Mouse (Mus musculus): ENCODE data around the gene Eif2ak1. TPM values are rescaled to one million over a fixed set of nuclear protein-coding genes. Genes with fewer than 3 reads are reported as not detected.

Eif2ak1 gene
- total RNA-seq, 2 experiments from 2014 or later, result 26.5 to 49.0 TPM

- ATAC-seq (ENCODE audit: poor library complexity, severe bottlenecking), result no peak
Measured at GRCm38 (mm10) chr5:143897635-143898330, 80.2 kb downstream of the Eif2ak1 start, which contains the start of gene Ankrd61. Gene Ankrd61 (minus strand): TSS chr5:143897685.

- no peak for ATAC-seq (ENCODE audit: poor library complexity, severe bottlenecking)
Measured at GRCm38 (mm10) chr5:143902111-143902510, 84.5 kb downstream of the Eif2ak1 start.

DNA sequence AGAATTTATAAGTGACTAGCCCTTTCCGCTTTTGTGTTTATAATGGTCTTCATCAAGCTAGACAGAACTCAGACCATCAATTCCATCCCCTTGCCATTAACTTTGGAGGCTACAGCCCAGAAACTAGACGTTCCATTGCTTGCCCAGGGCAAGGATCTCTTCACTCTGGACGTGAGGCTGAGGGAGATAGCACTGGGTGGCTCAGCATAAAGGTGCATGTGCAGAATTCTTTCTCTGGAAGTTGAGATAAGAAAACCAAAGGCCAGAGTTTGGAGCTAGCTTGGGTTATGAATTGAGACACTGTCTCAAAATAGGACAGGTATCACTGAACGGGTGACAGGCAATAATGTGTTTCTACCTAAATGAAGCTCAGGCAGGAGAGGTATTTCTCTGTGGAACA lies 86.2 kb downstream of the Eif2ak1 start:
- no peak for ATAC-seq (ENCODE audit: poor library complexity, severe bottlenecking)

- ATAC-seq (ENCODE audit: poor library complexity, severe bottlenecking), result no peak
Measured at GRCm38 (mm10) chr5:143906429-143906828, 88.8 kb downstream of the Eif2ak1 start.

DNA sequence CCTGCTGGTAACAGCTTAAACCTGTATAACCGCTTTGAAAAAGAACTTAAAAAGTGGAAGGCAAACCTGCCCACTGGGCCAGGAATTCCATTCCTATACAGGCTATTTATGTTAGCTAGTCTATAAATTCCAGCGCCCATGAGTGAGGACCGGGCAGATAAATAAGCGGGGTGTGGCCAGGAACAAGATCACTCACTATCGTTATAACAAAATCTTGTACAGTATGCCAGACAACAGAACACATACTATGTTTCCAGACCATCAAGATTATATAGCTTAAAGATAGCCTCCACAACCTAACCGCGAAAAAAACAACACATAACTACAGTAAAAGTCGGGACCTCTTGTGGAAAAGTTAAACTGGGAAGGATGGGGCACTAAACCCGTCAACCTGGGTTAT lies 91.3 kb downstream of the Eif2ak1 start:
- ATAC-seq (ENCODE audit: poor library complexity, severe bottlenecking), result no peak

- peak; percentile 97 for ATAC-seq (ENCODE audit: poor library complexity, severe bottlenecking)
Measured at GRCm38 (mm10) chr5:143909417-143910400, 92.1 kb downstream of the Eif2ak1 start, which contains the start of the genes Aimp2 and Pms2. Gene Aimp2 (minus strand): TSS chr5:143909847. Gene Pms2 (plus strand): TSS chr5:143909964.

- no peak for ATAC-seq (ENCODE audit: poor library complexity, severe bottlenecking)
Measured at GRCm38 (mm10) chr5:143916221-143916620, 98.6 kb downstream of the Eif2ak1 start.

- peak; percentile 73 for ATAC-seq (ENCODE audit: poor library complexity, severe bottlenecking)
Measured at GRCm38 (mm10) chr5:143917418-143917817, 99.8 kb downstream of the Eif2ak1 start.

DNA sequence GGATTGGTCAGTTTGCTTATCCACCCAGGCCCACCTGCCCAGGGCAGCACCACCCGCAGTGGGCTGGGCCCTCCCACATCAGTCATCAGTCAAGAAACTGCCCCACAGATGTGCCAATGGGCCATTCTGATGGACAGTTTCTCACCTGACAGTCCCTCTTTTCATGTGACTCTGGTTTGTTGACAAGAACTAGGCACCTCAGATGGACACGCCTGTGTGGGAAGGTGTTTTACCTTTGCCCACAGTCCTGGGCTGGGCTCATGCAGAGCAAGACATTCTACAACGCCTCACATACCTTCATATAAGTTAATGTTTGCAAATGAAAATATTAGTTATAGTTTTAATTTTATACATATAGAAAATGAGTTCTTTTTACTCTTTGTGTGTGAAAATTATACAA lies 100.5 kb downstream of the Eif2ak1 start:
- ATAC-seq (ENCODE audit: poor library complexity, severe bottlenecking), result no peak

GRCm38 (mm10) chr5:143924781-143925452 lies 107.3 kb downstream of the Eif2ak1 start:
- no peak for ATAC-seq (ENCODE audit: poor library complexity, severe bottlenecking)

DNA sequence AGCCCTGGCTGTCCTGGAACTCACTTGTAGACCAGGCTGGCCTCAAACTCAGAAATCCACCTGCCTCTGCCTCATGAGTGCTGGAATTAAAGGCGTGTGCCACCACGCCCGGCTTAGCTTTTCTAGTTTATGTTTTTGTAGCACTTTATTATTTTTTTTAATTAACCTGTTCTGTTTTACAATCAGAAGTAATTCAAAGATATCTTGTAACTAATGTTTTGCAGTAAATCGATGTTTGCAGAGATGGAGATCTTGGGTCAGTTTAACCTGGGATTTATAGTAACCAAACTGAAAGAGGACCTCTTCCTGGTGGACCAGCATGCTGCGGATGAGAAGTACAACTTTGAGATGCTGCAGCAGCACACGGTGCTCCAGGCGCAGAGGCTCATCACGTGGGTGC lies 110.3 kb downstream of the Eif2ak1 start, which contains the start of gene Gm42421:
Gene Gm42421 (plus strand): TSS at position 301 of the 400 bp plus-strand sequence.
- ATAC-seq (ENCODE audit: poor library complexity, severe bottlenecking), result no peak

DNA sequence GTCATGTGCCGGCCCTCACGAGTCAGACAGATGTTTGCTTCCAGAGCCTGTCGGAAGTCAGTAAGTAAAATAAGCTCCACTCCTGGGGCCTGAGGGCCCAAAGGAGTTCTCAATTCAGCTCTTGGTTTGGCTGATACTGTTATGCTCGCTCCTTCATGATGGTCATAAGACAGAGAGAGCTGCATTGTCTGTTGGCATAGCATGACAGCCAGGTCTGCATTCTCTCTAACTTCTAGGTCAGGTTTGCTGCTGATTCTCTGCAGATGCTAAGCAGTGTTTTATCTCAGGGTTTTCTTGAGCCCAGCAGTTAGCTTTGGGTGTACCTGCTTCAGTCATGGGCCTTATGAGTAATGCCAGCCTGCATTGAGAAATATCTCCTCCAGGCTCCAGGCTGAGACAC lies 111.7 kb downstream of the Eif2ak1 start:
- ATAC-seq (ENCODE audit: poor library complexity, severe bottlenecking), result no peak

DNA sequence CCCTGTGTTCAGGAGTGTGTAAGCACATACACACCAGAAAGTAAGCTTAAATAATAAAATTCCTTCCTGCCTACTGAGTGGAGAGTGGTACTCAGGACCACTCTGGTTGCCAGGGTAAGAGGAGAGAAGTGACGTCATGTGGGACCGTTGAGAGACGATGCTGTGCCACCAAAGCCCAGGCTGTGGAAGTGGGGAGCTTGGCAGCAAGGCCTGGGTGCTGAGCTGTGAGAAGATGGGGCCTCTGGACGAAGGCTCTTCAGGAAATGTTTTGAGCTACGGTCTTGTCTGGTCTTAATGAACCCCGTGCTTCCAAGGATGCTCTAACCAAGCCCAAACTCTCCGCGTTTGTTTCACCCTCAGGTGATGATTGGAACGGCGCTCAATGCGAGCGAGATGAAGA lies 113.1 kb downstream of the Eif2ak1 start:
- ATAC-seq (ENCODE audit: poor library complexity, severe bottlenecking), result no peak

DNA sequence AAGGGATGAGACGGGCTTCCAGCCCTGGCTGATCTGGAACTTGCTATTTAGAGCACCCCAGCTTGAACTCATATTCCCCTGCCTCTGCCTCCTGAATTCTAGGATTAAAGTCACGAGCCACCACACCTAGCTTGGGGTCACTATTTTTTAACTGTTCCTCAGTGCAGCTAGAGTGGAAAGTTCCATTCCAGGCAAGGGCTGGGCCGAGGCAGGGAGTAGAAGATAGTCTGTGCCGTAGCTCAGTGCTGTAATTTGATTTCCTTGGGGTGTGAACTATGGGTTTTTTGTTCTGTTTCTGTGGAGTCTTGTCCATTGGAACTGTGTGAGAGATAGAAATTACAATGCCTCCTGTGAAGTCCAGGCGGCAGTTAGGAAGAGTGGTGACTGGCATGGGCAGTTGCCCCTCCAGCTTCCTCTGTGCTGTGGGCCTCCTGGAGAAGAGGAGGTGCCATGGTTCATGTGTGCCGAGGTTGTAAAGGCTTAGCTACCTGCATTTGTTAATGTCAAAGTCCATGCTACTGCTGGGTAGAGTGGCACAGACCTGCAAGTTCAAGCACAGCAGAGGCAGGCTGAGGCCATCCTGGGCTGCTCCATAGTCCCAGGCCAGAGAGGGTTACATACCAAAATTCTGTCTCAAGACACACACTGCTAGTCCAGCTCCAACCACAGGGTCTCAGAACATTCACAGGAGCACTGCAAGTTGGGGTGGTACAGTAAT lies 114.4 kb downstream of the Eif2ak1 start:
- ATAC-seq (ENCODE audit: poor library complexity, severe bottlenecking), result no peak

- no peak for ATAC-seq (ENCODE audit: poor library complexity, severe bottlenecking)
Measured at GRCm38 (mm10) chr5:143932831-143933230, 115.2 kb downstream of the Eif2ak1 start, which contains the start of gene Rsph10b. Gene Rsph10b (plus strand): TSS chr5:143933035.

GRCm38 (mm10) chr5:143933414-143933813 lies 115.8 kb downstream of the Eif2ak1 start:
- no peak for ATAC-seq (ENCODE audit: poor library complexity, severe bottlenecking)

- no peak for ATAC-seq (ENCODE audit: poor library complexity, severe bottlenecking)
Measured at GRCm38 (mm10) chr5:143933875-143934274, 116.3 kb downstream of the Eif2ak1 start.

DNA sequence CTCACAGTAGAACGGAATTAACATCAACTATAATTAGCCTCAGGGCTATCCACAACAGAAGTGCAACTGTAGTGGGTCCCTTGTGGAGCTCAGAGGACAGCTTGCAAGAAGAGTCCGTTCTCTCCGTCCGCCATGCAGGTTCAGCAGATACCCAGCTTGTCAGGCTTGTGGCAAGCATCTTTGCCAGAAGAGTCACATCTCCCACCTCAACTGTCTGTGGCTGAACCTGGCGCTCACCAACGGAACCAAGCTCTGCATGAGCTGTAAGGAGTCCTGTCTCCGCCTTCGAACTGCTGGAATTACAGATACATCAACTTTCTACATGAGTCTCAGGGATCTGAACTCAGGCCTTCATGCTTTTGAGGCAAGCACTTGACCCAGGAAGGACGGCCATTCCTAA lies 118.6 kb downstream of the Eif2ak1 start:
- ATAC-seq (ENCODE audit: poor library complexity, severe bottlenecking), result no peak

DNA sequence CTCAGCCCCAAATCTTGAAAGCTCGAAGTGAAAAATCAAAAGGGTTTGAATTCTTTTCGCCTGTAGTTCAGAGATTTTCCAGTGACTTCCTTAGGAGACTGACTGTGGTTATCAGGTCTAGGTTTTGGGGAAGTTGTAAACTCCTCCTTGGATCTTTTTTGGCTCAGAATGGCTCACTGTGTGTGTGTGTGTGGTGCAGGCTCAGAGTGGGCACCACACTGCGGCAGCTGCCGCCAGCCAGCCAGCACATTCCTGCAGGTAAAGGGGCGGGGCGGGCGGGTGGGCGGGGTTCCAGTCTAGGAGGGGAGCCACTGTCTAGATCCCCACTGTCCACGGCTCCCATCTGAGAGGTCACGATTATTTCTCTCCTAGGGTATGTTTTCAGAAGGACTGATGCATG lies 124.0 kb downstream of the Eif2ak1 start:
- ATAC-seq (ENCODE audit: poor library complexity, severe bottlenecking), result no peak
